Mouse (Mus musculus) intestine, postnatal 0 days (tissue): ENCODE results near the gene Fam57b. TPM values are rescaled to one million over a fixed set of nuclear protein-coding genes. Genes with fewer than 3 reads are reported as not detected.
A peak's percentile ranks its signal among the peaks of the same experiment; 100 is the strongest.

Experiments used
- ATAC-seq: fragments of 200-750 bp; cut with Nextera tagmentation; 2 replicates; pipeline ENCODE4 v1.8.0; 2017; ENCODE audit warnings: mild to moderate bottlenecking, moderate TSS enrichment, moderate library complexity
- H3K27ac ChIP-seq: fragments of 300-500 bp; sonication (generic); 2 replicates; pipeline ENCODE4 v1.5.1; 2014; ENCODE audit warnings: mild to moderate bottlenecking, low read depth, low read length, moderate library complexity
- H3K27me3 ChIP-seq: fragments of 300-500 bp; sonication (generic); replicated peaks from 2 replicates; pipeline ENCODE4 v1.6.1; 2014; ENCODE audit warnings: low read length, mixed read lengths; ENCODE audit not compliant: control insufficient read depth, insufficient read depth
- H3K36me3 ChIP-seq: fragments of 300-500 bp; sonication (generic); 2 replicates; pipeline ENCODE4 v1.6.1; 2014; ENCODE audit warnings: mild to moderate bottlenecking, moderate library complexity; ENCODE audit not compliant: control insufficient read depth, insufficient read depth
- H3K4me1 ChIP-seq: fragments of 300-500 bp; sonication (generic); replicated peaks from 2 replicates; pipeline ENCODE4 v1.6.1; 2014; ENCODE audit warnings: antibody characterized with exemption, low read length, mixed read lengths; ENCODE audit not compliant: control insufficient read depth, insufficient read depth
- H3K4me2 ChIP-seq: fragments of 300-500 bp; sonication (generic); replicated peaks from 2 replicates; pipeline ENCODE4 v1.6.1; 2014; ENCODE audit warnings: low read depth, mild to moderate bottlenecking, moderate library complexity
- H3K4me3 ChIP-seq: fragments of 300-500 bp; sonication (generic); 2 replicates; pipeline ENCODE4 v1.5.1; 2014; ENCODE audit warnings: low read depth, low read length
- H3K9ac ChIP-seq: fragments of 300-500 bp; sonication (generic); 2 replicates; pipeline ENCODE4 v1.6.1; 2014; ENCODE audit warnings: mild to moderate bottlenecking, low read depth, low read length
- H3K9me3 ChIP-seq: fragments of 300-500 bp; sonication (generic); 2 replicates; pipeline ENCODE4 v1.6.1; 2016; ENCODE audit warnings: mixed run types; ENCODE audit not compliant: control insufficient read depth
- CTCF ChIP-seq: sonication (generic); IDR thresholded peaks from 2 replicates; pipeline ENCODE4 v1.5.1; 2016; ENCODE audit warnings: low read depth, mild to moderate bottlenecking, control low read depth, antibody characterized with exemption, moderate library complexity
- WGBS: fragments of 180-500 bp; shearing (Covaris S2); extraction: QIAGEN DNeasy Blood & Tissue Kit; methylation state at CpG from one replicate; pipeline ENCODE4 v1.1.7; 2014; 5-methylcytosine and 5-hydroxymethylcytosine counted together
- polyA plus RNA-seq: library from polyadenylated mRNA; unstranded; fragments of >200 nt; fragmentation: Nextera tagmentation; extraction: Ambion mirVana; gene quantifications from 2 replicates; pipeline ENCODE4 v1.2.1, GENCODE M21; 2015

Gene Fam57b
- polyA plus RNA-seq, 1 experiment from 2014 or later = 1.2 TPM

- WGBS = 89% methylated on average over 3 of the region's 3 CpGs
- Histone ChIP-seq H3K4me1 (no peaks in the 10 kb centered on the region), H3K4me2 (no peak overlapping the region), H3K9ac (no peak overlapping the region), H3K27ac (no peak overlapping the region), H3K36me3 (peaks cover 74% of the 10 kb centered on the region; the same call in 1 of the 2 replicates), H3K27me3 (no peaks in the 10 kb centered on the region), H3K4me3 (no peak overlapping the region), H3K9me3 (no peaks in the 10 kb centered on the region)
- no peak for TF ChIP-seq CTCF
- no peak for ATAC-seq
Measured at GRCm38 (mm10) chr7:126855641-126856040, 58.2 kb downstream of the Fam57b start.

GRCm38 (mm10) chr7:126856741-126857420, 59.4 kb downstream of the Fam57b start:
- peaks cover 5% of the 10 kb centered on the region; the same call in 1 of the 2 replicates for H3K4me1 ChIP-seq
- no peak overlapping the region for H3K4me2 ChIP-seq
- 61% methylated on average over 9 of the region's 9 CpGs for WGBS
- H3K4me3 ChIP-seq = no peak overlapping the region
- no peak for ATAC-seq
- no peak overlapping the region for H3K27ac ChIP-seq
- no peaks in the 10 kb centered on the region for H3K27me3 ChIP-seq
- H3K9ac ChIP-seq = no peak overlapping the region
- TF ChIP-seq CTCF = peak; percentile 10; the same call in 1 of the 2 replicates
- H3K36me3 ChIP-seq = peaks cover 72% of the 10 kb centered on the region; the same call in 1 of the 2 replicates
- H3K9me3 ChIP-seq = no peaks in the 10 kb centered on the region

GRCm38 (mm10) chr7:126860987-126861386, 63.5 kb downstream of the Fam57b start:
- H3K4me3 ChIP-seq = peak overlapping the region; percentile 55
- peaks cover 44% of the 10 kb centered on the region for H3K36me3 ChIP-seq
- TF ChIP-seq CTCF = no peak
- no peak for ATAC-seq
- no peaks in the 10 kb centered on the region for H3K27me3 ChIP-seq
- no peaks in the 10 kb centered on the region for H3K9me3 ChIP-seq
- no peak overlapping the region for H3K27ac ChIP-seq
- H3K9ac ChIP-seq = peak overlapping the region; percentile 49
- 71% methylated on average over 5 of the region's 5 CpGs for WGBS
- peaks cover 5% of the 10 kb centered on the region; the same call in 1 of the 2 replicates for H3K4me1 ChIP-seq
- peak overlapping the region; percentile 80 for H3K4me2 ChIP-seq

GRCm38 (mm10) chr7:126861429-126862130, 64.1 kb downstream of the Fam57b start, which contains the start of gene Hirip3:
Gene Hirip3, plus strand, starts transcription at chr7:126861972.
- H3K27ac ChIP-seq = peak within 1 kb of the TSS; percentile 42; the same call in 1 of the 2 replicates
- peak within 1 kb of the TSS; percentile 55 for H3K4me3 ChIP-seq
- H3K4me2 ChIP-seq = peak within 1 kb of the TSS; percentile 80
- H3K4me1 ChIP-seq = peaks cover 5% of the 10 kb centered on the region; the same call in 1 of the 2 replicates
- peak; percentile 2; the same call in 1 of the 2 replicates for TF ChIP-seq CTCF
- H3K9me3 ChIP-seq = no peaks in the 10 kb centered on the region
- H3K9ac ChIP-seq = peak within 1 kb of the TSS; percentile 49
- H3K36me3 ChIP-seq = peaks cover 45% of the 10 kb centered on the region
- WGBS = under 1% methylated on average over 42 of the region's 42 CpGs
- ATAC-seq = peak; percentile 91
- H3K27me3 ChIP-seq = no peaks in the 10 kb centered on the region

GRCm38 (mm10) chr7:126862147-126862784, 64.8 kb downstream of the Fam57b start, which contains the start of gene Ino80e:
Gene Ino80e, minus strand, starts transcription at chr7:126862377.
- Histone ChIP-seq H3K9me3 (no peaks in the 10 kb centered on the region), H3K27ac (peak within 1 kb of the TSS; percentile 42; the same call in 1 of the 2 replicates), H3K36me3 (peaks cover 45% of the 10 kb centered on the region), H3K4me3 (peak within 1 kb of the TSS; percentile 55), H3K4me2 (peak within 1 kb of the TSS; percentile 80), H3K27me3 (no peaks in the 10 kb centered on the region), H3K4me1 (peaks cover 5% of the 10 kb centered on the region; the same call in 1 of the 2 replicates), H3K9ac (peak within 1 kb of the TSS; percentile 49)
- peak; percentile 79 for ATAC-seq
- TF ChIP-seq CTCF = peak; percentile 26; the same call in 1 of the 2 replicates
- WGBS = under 1% methylated on average over 41 of the region's 41 CpGs
